Mouse (Mus musculus): Measurements from ENCODE around the gene Def6.
A peak's percentile ranks its signal among the peaks of the same experiment; 100 is the strongest.
"Not testable (repeated sequence)": the region's sequence is repeated elsewhere in the genome, so short reads cannot be mapped to it uniquely, and the experiment has no call there.

Gene Def6

DNA sequence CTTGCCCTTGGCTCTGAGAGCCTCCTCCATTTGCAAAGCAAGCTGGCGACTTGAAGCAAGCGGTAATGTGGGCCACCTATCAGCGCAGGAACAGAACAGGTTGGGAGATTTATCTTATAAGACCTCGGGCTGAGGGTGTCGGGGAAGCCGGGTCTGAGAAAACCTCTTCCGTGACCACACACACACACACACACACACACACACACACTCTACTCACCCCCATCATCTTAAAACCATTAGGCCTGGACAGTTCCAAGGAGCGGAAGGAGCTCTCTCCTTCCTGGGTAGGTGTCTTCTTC lies 685 bp downstream of the Def6 start:
- DNase-seq (ENCODE audit: low spot score), result peak; percentile 41

DNA sequence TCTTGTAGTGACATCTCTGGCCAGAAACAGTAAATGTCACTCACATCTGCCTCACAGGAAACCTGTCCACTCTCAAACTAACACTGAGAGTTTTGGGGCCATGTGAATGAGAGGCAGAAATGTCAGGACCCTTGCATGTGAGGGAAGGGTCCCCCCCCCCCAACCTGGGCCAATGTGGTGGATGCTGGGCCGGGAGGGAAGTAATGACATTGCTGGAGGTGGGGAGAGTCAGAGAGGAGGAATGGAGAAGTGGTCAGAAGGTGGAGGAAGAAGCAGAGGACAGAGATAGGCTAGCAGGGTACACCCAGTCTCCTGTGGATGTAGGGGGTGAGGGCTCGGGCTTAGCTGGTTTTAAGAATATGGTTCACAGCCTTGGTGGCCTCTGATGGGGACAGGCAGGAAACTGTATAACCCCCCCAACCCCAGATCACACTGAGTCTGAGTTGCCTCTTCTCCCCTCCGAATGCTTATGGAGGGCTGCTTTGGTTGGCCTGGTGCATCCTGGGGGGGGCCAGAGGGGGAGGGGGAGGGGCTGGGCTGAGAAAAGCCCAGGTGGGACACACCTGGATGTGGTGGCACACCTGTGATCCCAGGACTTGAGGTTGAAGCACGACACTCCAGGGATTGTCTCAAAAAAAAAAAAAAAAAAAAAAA lies 2.0 kb downstream of the Def6 start:
- DNase-seq (ENCODE audit: low spot score), result no peak

DNA sequence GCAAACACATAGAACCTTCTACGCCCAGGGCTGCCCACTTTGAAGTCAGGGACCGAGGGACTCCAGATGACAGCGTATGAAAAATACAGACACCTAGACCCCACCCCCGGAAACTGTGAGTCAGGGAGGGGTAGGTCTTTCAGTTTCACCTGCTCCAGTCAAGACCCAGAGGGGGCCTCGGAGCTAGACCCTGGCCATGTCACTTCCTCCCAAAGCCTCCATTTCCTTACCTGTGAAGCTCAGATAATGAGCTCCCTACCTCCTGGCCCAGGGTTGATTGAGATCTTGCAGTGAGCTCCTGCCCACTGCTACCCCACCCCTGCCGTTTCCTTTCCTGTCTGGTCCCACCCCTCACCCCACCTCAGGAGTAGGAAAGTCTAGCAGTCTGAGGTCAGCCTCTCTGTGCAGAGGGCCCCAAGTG lies 4.4 kb downstream of the Def6 start:
- no peak for DNase-seq (ENCODE audit: low spot score)

DNA sequence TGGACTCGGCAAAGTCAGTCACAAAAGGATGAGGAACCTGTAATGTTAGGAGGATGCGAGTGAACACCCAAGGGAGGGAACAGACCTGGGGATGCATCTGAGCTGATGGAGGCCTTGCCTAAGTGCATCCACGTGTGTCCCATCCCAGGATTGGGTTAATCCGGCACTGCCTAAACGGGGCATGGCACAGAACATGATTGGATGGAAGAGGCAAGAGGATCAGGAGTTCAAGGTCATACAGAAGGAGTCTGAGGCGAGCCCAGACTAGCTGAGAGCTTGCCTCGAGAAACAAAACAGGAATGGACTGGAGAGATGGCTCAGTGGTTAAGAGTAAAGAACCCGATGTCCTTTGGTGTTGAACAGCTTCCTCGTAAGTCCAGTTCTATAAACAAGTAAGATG lies 4.8 kb downstream of the Def6 start:
- no peak for DNase-seq (ENCODE audit: low spot score)

DNA sequence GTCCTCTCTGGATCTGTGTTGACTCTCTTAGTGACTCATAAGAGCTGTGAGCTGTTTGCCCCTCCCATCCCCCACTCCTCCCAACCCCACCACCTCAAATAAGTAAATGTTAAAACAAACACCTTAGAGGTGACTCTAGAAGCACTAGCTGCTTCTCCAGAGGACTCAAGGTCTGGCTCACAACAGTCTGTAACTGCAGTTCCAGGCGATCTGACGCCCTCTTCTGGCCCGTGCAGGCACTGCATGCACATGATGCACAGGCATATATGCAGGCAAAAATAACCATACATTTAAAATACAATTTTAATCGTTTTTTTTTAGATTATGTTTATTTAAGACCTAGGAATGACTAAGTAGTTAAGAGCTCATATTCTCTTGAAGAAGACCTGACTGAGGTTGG lies 5.7 kb downstream of the Def6 start:
- no peak for DNase-seq (ENCODE audit: low spot score)

DNA sequence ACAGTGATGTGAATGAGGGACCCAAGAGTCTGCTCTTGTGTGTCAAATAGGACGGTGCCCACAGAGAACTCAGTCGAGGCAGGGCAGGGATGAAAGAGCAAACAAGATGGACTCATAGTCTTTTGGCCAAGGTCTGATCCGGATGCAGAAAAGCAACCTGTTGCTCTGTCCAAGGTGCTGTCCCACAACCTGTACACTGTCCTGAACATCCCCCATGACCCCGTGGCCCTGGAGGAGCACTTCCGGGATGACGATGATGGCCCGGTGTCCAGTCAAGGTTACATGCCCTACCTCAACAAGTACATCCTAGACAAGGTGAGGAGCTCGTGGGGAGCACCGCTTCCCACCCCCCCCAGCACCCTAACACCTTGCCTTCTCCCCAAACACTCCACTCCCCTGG lies 9.2 kb downstream of the Def6 start:
- DNase-seq (ENCODE audit: low spot score), result no peak

DNA sequence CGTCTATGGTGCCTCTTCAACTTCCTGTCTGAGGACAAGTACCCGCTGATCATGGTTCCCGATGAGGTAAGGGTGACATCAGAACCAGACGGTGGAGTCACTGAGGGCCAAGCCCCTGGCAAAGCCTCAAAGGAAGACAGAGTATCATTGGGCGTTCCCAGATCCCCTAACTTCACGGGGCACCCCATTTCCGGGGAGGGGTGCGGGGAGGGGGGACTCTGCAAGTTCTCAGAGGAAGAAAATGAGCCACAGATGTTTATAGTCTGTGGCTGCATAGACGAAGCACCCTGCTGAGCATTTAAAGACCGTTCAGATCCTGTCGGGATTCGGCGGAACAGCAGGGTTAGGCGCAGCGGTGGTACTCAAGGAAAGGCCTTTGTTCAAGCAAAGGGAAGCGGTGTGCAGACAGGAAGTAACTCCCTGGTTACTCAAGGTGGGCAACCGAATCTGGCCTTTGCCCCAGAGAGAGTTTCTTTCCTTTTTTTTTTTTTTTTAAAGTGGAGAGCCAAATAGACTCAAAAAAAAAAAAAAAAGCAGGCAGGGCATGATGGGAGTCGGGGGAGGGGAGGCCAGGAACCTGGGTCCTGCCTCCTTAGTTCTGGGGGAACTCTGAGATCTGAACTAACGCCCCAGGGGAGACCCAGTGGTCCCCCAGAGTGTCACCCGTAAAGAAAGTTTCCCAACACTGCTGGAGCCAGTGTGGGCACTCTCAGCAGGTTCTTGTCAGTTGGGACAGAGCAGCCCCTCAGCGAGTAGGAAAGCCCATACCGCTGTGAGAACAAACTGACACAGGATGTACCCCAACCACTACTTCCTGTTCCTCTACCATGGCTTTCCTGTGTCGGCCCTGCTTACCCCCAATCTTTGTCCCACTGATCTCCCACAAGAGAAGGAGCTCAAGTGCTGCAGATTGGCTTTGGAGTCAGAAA lies 10.4 kb downstream of the Def6 start:
- no peak for DNase-seq (ENCODE audit: low spot score)

DNA sequence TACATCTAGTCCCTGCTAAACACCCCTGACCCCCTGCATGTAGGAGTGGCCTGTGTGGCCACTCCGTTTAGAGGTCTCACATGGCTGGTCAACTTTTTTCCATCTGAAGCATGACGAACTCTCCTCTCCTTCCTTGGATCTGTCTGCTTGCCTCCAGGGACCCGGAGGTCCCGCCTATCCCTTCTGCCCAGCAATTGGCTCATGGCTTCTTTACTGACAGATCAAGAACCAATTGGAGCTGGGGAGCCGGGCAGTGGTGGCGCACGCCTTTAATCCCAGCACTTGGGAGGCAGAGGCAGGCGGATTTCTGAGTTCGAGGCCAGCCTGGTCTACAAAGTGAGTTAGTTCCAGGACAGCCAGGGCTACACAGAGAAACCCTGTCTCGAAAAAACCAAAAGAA lies 14.9 kb downstream of the Def6 start:
- not testable (repeated sequence) for DNase-seq (ENCODE audit: low spot score)

DNA sequence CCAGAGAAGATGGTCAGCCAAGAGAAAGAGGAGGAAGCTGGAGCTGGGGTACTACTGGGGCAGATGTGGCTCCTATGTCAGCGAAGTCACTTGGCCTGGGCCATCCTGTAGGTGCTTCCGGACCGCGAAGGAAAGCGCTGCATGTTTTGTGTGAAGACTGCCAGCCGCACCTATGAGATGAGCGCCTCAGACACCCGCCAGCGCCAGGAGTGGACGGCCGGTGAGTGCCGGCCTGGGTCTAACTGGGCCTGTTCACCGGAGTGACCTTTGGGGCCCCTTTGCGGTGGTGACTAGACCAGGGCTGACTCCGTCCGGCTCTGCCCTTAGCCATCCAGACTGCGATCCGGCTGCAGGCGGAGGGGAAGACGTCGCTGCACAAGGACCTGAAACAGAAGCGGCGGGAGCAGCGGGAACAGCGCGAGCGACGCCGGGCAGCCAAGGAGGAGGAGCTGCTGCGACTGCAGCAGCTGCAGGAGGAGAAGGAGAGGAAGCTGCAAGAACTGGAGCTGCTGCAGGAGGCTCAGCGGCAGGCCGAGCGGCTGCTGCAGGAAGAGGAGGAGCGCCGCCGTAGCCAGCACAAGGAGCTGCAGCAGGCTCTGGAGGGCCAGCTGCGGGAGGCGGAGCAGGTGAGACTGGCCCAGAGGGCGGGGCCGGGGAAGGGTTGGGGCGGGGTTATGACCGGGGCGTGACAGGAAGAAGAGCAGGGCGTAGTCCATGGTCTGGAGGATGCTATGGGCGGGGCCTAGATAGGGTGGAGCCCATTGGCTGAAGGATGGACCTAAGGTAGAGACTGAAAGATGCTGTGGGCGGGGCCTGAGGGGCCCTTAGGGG lies 16.2 kb downstream of the Def6 start:
- peak; percentile 95 for DNase-seq (ENCODE audit: low spot score)

DNA sequence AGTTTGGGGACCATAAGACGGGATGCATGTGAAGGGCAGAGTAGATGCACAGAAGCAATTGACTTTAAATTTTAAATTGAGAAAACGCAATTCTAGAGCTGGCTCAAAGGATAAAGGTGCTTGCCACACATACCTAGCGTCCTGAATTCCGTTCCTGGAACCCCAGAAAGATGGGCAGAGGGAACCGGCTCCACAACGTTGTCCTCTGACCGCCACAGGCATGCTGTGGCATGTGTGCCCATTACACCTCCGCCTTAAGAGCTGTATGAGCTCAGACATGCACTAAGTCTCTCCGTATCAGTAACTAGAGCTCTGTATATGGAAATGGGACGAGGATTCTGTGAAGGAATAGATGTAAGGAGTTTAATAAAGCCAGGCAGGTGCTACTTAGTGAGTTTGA lies 17.0 kb downstream of the Def6 start:
- DNase-seq (ENCODE audit: low spot score), result no peak

DNA sequence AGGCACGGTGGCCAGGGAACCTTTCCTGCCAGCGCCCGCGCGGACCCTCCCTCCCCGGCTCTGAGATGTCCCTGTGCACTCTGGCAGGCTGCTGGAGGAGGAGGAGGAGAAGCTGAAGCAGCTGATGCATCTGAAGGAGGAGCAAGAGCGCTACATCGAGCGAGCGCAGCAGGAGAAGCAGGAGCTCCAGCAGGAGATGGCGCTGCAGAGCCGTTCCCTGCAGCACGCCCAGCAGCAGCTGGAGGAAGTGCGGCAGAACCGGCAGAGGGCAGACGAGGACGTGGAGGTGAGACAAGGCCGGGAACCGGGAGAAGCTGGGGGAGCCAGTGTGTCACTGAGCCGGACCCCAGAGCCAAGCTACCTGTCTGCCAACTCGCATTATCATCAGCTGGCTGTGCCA lies 18.4 kb downstream of the Def6 start:
- peak; percentile 72 for DNase-seq (ENCODE audit: low spot score)

DNA sequence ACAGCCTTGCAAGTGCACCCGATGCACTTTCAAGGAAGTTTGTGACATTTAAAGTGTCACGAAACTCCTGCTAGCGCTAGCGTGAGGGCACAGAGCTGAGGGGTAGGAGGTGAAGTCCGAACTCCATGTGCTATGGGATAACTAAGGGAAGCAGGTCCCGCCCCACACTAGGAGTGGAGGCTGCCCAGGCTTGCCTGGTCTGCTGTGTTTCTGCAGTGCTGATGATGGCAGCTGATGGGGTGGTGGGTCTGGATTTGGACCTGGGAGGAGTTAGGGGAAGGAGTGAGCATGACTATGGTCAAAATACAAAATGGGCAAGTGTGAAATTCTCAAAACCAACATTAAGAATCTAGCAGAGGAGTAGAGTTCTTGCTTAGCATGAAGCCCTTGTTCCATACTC lies 22.9 kb downstream of the Def6 start:
- DNase-seq (ENCODE audit: low spot score), result no peak

DNA sequence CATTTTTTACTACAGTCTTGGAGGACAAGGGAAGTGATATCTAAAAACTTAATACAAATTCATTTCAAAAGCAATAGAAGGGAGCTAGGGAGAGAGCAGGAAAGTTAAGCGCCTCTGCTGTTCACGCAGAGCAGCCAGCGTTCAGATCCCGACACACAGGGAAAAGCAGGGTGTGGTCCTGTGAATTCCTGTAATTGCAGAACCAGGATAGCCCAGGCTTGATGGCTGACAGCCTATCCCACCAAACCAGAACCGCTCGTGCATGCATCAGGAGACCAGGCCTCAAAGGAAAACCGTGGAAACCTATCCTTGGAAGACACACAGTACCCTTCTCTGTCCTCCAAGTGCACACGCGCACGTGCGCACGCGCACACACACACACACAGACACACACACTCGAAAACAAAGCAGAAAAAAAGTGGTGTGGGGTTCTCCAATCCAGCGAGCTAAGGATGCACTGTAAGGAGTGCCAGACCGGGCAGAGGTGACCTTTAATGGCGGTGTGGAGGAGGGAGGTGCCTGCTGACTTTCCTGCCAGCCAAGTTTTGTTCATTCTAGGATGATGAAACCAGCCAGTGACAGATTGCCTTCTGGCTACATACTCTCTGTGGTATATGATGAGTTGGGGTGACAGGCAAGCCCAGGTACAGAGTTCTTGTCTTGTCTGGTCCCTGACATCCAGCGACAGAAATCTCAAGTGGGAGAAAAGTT lies 23.6 kb downstream of the Def6 start:
- DNase-seq (ENCODE audit: low spot score), result no peak

DNA sequence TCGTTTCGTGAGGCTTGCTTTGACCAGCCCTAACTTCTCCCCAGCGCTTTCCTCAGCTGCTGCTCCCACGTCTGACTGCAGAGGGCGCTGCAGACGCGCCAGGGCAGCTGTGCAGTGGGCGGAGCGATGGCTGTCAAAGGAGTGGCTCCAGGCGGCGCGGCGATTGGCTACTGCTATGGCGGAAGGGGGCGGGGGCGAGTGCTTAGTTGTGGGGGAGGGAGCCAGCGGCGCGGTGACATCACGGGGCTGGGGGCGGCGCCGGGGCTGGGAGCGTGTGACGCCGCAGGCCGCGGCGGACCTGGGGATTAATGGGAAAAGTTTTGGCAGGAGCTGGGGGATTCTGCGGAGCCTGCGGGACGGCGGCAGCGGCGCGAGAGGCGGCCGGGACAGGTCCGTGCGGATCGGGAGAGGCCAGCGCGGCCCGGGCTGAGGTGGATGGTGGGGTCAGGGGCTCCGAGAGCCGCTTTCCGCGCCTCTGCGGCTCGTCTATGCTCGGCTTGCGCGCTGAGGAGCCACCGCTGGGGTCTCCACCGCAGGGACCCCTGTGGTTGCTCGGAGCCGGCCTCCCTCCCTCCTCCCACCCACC lies 25.0 kb downstream of the Def6 start, which contains the start of gene Ppard:
TSS of gene Ppard (plus strand) at position 226 of the 586 bp plus-strand sequence.
- peak; percentile 97 for DNase-seq (ENCODE audit: low spot score)

DNA sequence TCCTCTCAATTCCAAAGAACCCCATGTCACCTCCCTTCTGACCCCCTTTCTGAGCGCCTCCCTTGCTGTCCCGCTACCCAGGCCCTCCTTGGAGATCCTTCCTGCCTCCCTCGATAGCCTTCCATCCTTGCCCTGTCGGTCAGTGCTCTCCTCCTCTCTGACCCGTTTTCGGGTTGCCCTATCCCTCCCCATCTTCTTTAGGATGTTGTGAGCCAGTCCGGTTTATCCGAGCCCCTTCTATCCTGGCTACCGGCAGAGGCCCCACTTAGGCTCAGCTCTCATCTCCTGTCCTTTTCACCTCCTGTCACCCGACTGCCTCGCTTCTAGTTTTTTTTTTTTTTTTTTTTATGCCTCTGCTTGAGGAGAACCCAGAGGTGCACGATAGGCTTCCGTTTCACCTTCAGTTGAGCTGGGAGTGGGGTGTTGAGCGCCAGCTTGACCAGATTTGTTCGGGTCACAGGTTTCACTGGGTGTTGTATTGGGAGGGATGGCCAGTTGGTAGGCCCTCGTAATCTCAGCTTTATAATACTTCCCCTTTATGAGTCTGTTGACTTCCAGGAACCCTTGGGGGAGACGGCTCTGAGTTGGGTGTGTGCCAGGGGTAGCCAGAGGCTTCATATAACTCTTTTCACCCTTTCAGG lies 25.6 kb downstream of the Def6 start:
- DNase-seq (ENCODE audit: low spot score), result peak; percentile 40

DNA sequence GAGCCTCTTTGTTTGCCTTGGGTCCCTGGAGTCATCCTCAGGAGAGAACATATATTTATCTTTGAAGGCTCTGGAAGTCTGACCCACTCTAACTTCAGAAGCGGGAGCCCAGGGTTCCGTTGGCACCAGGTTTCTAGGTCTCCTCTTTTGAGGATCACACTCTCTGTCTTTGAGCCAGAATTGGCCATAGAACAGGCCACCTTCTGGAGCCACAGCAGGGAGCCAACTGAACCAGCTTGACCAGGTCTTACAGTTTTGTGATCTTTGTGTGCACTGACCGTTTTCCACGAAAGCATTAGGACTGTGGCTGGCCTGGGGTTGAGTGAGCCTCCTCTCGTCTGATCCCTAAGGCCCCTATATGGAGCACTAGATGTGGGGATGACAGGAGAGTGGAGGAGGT lies 27.1 kb downstream of the Def6 start:
- no peak for DNase-seq (ENCODE audit: low spot score)

DNA sequence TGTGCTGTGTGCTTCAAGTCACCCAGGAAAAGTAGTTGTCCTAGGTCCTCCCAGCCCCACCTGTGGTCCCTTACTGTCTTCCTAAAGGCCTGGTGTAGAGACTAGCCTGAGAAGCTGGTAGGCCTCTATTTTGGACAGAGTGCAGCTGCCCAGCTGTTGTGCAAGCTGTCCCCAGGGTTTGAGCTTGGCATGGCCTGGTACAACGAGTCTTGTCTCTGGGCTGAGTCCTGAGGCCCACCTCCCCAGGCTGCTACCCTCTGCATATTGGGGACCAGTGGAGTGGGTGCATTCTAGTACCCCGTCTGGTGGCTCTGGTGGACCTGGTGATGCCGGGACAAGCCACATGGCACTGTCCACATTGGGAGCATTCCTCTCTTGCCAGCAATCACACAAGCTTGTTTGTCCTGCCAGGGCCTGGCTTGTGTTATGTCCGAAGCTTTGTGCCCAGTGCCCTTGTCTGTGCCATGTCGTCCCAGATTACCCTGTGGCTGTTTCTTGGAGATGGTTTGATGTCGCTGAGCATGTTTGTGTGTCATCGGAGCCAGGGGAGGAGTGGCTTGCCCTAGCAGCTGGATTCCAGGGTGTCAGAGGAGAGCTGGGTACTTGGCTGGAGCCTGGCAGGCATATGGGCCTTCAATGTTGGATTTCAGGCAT lies 28.5 kb downstream of the Def6 start:
- no peak for DNase-seq (ENCODE audit: low spot score)

DNA sequence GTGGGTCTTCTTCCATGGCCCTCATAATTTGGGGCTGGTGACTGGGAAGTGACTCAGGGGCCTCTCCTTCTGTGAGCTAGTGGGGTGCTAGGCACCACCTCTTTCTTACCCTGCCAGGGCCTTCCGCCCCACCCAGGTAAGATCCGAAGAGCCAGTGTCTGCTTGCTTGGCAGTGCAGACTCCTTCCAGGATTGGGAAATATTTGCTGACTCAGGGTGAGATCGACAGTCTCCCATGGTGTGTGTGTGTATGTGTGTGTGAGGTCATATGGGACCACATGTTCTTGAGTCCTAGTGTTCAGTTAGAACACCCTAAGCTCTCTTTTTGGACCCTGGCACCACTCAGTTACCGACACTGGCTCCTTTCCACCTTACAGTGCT lies 29.0 kb downstream of the Def6 start:
- peak; percentile 51 for DNase-seq (ENCODE audit: low spot score)

DNA sequence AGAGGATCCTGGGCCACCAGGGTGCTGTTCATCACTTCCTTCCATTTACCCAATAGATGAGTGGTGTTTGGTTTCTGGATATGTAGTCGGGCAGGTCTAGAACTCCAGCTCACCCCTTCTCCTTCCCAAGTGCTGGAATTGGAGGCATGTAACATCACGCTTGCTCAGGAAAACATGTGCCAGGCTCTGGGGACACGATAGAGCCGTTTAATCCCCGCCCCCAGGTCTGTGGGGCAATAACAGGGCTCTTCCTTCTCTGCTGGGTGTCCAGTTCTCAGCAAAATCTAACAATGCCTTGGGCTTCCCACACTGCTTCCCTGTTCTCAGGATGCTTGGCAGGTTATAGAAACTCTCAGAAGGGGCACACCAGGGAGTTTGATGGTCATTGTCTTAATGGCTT lies 29.8 kb downstream of the Def6 start:
- DNase-seq (ENCODE audit: low spot score), result peak; percentile 31

DNA sequence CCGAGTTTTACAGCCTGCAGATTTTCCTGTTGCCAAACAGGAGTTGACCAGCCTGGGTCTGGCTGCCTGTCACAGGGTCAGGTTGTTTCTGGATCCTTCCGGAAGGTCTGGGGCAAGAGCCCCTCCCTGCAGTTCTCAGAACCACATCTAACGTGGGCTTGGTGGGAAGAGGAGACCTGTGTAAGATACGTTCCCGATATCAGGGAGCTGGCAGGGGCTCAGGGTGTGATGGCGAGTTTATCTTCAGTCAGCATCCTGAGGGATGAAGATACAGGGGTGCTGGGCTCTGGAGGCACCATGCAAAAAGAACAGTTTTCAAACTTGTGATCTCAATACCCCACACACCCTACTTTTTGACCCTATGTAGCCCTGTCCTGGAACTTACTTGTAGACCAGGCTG lies 30.3 kb downstream of the Def6 start:
- DNase-seq (ENCODE audit: low spot score), result peak; percentile 66

DNA sequence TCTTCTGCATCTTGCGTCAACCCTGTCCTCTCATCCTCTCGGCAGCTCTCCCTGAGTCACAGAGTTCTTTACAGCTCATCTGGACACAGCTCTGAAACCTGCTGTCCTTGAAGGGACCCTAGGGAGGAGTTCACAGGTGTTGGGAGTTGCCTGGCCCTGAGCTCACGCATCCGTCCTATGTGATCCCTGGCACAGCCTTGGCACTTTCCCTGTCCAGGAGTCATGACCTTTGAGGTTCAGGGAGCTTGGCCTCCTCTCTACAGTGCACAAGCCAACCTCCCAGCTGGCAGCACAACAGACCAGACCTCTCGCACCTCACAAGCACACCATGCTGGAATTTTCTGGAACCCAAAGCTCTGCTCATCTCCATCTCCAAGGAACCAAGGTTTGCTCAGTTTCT lies 33.3 kb downstream of the Def6 start:
- DNase-seq (ENCODE audit: low spot score), result no peak
